Mouse (Mus musculus) c-Kit-positive CD71-positive TER-119-negative erythroid progenitor cells, embryonic 14.5 days (primary cell): ENCODE results near the gene Pam.

Experiments used
- DNase-seq: peaks from one replicate; pipeline ENCODE4 v3.0.0-alpha.2; 2013; ENCODE audit warnings: low read depth

Pam gene

GRCm38 (mm10) chr1:97827566-97827965 is 267.9 kb downstream of the Pam start:
- no peak for DNase-seq

- DNase-seq = no peak
Observed at GRCm38 (mm10) chr1:97822904-97823303, 272.5 kb downstream of the Pam start.

GRCm38 (mm10) chr1:97822203-97822602 is 273.2 kb downstream of the Pam start:
- DNase-seq = no peak

GRCm38 (mm10) chr1:97821282-97821681 is 274.2 kb downstream of the Pam start:
- no peak for DNase-seq

- no peak for DNase-seq
Observed at GRCm38 (mm10) chr1:97809255-97809912, 286.1 kb downstream of the Pam start.

- DNase-seq = no peak
Observed at GRCm38 (mm10) chr1:97804520-97804919, 290.9 kb downstream of the Pam start.

- peak; percentile 21 for DNase-seq
Observed at GRCm38 (mm10) chr1:97802207-97802902, 293.1 kb downstream of the Pam start.

GRCm38 (mm10) chr1:97795936-97796335 is 299.5 kb downstream of the Pam start:
- no peak for DNase-seq

GRCm38 (mm10) chr1:97794110-97794509 is 301.3 kb downstream of the Pam start:
- DNase-seq = no peak

- no peak for DNase-seq
Observed at GRCm38 (mm10) chr1:97788490-97788889, 307.0 kb downstream of the Pam start.

- no peak for DNase-seq
Observed at GRCm38 (mm10) chr1:97787674-97788073, 307.8 kb downstream of the Pam start.

GRCm38 (mm10) chr1:97785685-97786393 is 309.6 kb downstream of the Pam start:
- DNase-seq = no peak

- no peak for DNase-seq
Observed at GRCm38 (mm10) chr1:97784928-97785327, 310.5 kb downstream of the Pam start.

GRCm38 (mm10) chr1:97781674-97782073 is 313.8 kb downstream of the Pam start:
- no peak for DNase-seq

GRCm38 (mm10) chr1:97773973-97774372 is 321.5 kb downstream of the Pam start:
- no peak for DNase-seq

- DNase-seq = no peak
Observed at GRCm38 (mm10) chr1:97773362-97773761, 322.1 kb downstream of the Pam start.

- no peak for DNase-seq
Observed at GRCm38 (mm10) chr1:97771727-97772126, 323.7 kb downstream of the Pam start.

GRCm38 (mm10) chr1:97771118-97771517 is 324.3 kb downstream of the Pam start:
- no peak for DNase-seq

- DNase-seq = peak; percentile 95
Observed at GRCm38 (mm10) chr1:97769904-97770753, 325.3 kb downstream of the Pam start, which contains the start of the genes Gin1 and Ppip5k2. TSS of gene Gin1 (plus strand) at chr1:97770172. TSS of gene Ppip5k2 (minus strand) at chr1:97770411.

- DNase-seq = no peak
Observed at GRCm38 (mm10) chr1:97769294-97769903, 326.0 kb downstream of the Pam start.

- DNase-seq = no peak
Observed at GRCm38 (mm10) chr1:97768906-97769293, 326.5 kb downstream of the Pam start.

- DNase-seq = no peak
Observed at GRCm38 (mm10) chr1:97768089-97768488, 327.4 kb downstream of the Pam start.
